Mouse (Mus musculus): ENCODE results near the gene Rreb1. TPM values are rescaled to one million over a fixed set of nuclear protein-coding genes. Genes with fewer than 3 reads are reported as not detected.

Gene Rreb1
- total and polyA plus RNA-seq, 3 experiments, result 8.1 to 34.0 TPM; not detected in 1

GRCm38 (mm10) chr13:37993376-37993703, 215.1 kb downstream of the Rreb1 start:
- Histone ChIP-seq H3K36me3 (ENCODE audit: control insufficient read depth in 1 of 2, insufficient read depth in 2 of 2, low read length in 2 of 2) (peaks cover 19 to 25% of the 10 kb centered on the region in 2 experiments), H3K27ac (ENCODE audit: control insufficient read depth, low read depth, low read length) (peak overlapping the region; percentile 49), H3K9me3 (replicated peaks; ENCODE audit: insufficient read depth, low read length) (no peaks in the 10 kb centered on the region), H3K9ac (ENCODE audit: control insufficient read depth, low read depth, low read length, poor library complexity, severe bottlenecking) (peak overlapping the region; percentile 90), H3K4me3 (ENCODE audit: control insufficient read depth in 1 of 2, insufficient read depth in 1 of 2, low read depth in 2 of 2, low read length in 2 of 2) (peak overlapping the region; percentile 91 to 98), H3K27me3 (ENCODE audit: control insufficient read depth in 1 of 2, insufficient read depth in 2 of 2, low read length in 2 of 2) (no peaks in the 10 kb centered on the region), H3K4me1 (ENCODE audit: control insufficient read depth in 1 of 2, insufficient read depth in 2 of 2, low read length in 2 of 2) (peaks cover 2 to 5% of the 10 kb centered on the region in 2 experiments; a peak in 3 of 4 replicates), H3K79me2 (ENCODE audit: control insufficient read depth, insufficient read depth, low read length, poor library complexity) (peaks cover 35% of the 10 kb centered on the region)
- no peak for TF ChIP-seq ZC3H11A (IDR thresholded peaks at IDR 0.05; ENCODE audit: low read depth, low read length)
- DNase-seq (ENCODE audit: low read depth, low spot score), result no peak

DNA sequence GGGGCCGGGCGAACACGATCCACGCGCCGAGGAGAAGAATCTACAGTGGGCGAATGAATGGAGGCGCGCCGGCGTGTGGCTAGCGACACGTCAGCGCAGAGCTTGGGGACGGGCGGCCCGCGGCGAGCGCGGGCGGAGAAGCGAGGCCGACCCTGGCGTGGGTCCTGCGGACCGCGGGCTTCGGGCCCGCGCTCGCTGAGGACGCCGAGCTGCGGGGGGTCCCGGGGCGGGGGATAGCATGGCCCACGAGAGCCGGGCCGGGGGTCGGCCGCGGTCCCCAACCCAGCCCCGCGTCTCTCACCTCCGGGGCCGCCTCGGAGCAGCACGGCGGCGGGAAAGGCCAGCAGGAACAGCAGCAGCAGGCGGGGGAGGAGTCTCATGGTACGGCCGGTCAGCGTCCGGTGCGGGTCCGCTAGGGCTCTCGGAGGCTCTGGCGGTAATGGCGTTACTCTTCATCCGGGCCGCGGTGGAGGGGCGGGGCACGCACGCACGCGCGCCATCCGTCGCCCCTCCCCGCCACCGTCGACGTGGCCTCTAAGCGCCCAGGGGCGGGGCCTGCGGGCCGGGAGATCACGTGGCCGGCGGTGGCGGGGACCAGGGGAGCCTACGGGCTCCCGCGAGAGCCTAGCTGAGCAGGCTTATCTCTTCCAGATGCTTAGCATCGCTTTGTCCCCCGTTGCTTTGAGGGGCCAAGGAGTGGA, 215.7 kb downstream of the Rreb1 start, which contains the start of gene Ssr1:
TSS of gene Ssr1 (minus strand) at position 514 of the 701 bp plus-strand sequence.
- H3K9ac ChIP-seq (ENCODE audit: control insufficient read depth, low read depth, low read length, poor library complexity, severe bottlenecking), result peak within 1 kb of the TSS; percentile 90
- no peaks in the 10 kb centered on the region for H3K9me3 ChIP-seq (replicated peaks; ENCODE audit: insufficient read depth, low read length)
- H3K27me3 ChIP-seq (ENCODE audit: control insufficient read depth in 1 of 2, insufficient read depth in 2 of 2, low read length in 2 of 2), result no peaks in the 10 kb centered on the region
- H3K36me3 ChIP-seq (ENCODE audit: control insufficient read depth in 1 of 2, insufficient read depth in 2 of 2, low read length in 2 of 2), result peaks cover 19 to 21% of the 10 kb centered on the region in 2 experiments
- peak; percentile 96 for DNase-seq (ENCODE audit: low read depth, low spot score)
- peaks cover 34% of the 10 kb centered on the region for H3K79me2 ChIP-seq (ENCODE audit: control insufficient read depth, insufficient read depth, low read length, poor library complexity)
- H3K27ac ChIP-seq (ENCODE audit: control insufficient read depth, low read depth, low read length), result peak within 1 kb of the TSS; percentile 74
- peaks cover 2 to 5% of the 10 kb centered on the region in 2 experiments; a peak in 3 of 4 replicates for H3K4me1 ChIP-seq (ENCODE audit: control insufficient read depth in 1 of 2, insufficient read depth in 2 of 2, low read length in 2 of 2)
- peak within 1 kb of the TSS; percentile 91 to 98 for H3K4me3 ChIP-seq (ENCODE audit: control insufficient read depth in 1 of 2, insufficient read depth in 1 of 2, low read depth in 2 of 2, low read length in 2 of 2)
- TF ChIP-seq TAL1 (IDR thresholded peaks at IDR 0.05; ENCODE audit: low read length) (no peak; the same call in 1 of the 2 replicates), NELFE (IDR thresholded peaks at IDR 0.05; ENCODE audit: low read depth, low read length) (peak; percentile 94), SMC3 (IDR thresholded peaks at IDR 0.05; ENCODE audit: low read depth, low read length) (no peak), SIN3A (IDR thresholded peaks at IDR 0.05; ENCODE audit: low read length) (peak; percentile 77), MAFK (IDR thresholded peaks at IDR 0.05; ENCODE audit: borderline replicate concordance, low read depth, low read length) (no peak), NRF1 (IDR thresholded peaks at IDR 0.05; ENCODE audit: insufficient read depth, low read depth, low read length, poor library complexity, severe bottlenecking) (peak; percentile 72), CHD1 (IDR thresholded peaks at IDR 0.05; ENCODE audit: low read depth, low read length) (no peak), POLR2AphosphoS5 (IDR thresholded peaks at IDR 0.05; ENCODE audit: borderline replicate concordance, low read depth, low read length) (no peak), TCF12 (IDR thresholded peaks at IDR 0.05; ENCODE audit: low read depth, low read length) (0 out of 2 replicates have a peak, but pooled peaks have one; percentile 6), MAZ (IDR thresholded peaks at IDR 0.05; ENCODE audit: low read depth, low read length) (peak; percentile 75; the same call in 1 of the 2 replicates), JUND (IDR thresholded peaks at IDR 0.05; ENCODE audit: low read depth, low read length) (no peak), KAT2A (conservative IDR thresholded peaks at IDR 0.05; ENCODE audit: low read depth, low read length) (no peak; the same call in 1 of the 2 replicates), POLR2AphosphoS2 (IDR thresholded peaks at IDR 0.05; ENCODE audit: low read length) (peak; percentile 89), RCOR1 (IDR thresholded peaks at IDR 0.05; ENCODE audit: low read depth, low read length) (no peak), ZKSCAN1 (IDR thresholded peaks at IDR 0.05; ENCODE audit: low read depth, low read length) (no peak), ZNF384 (IDR thresholded peaks at IDR 0.05; ENCODE audit: low read depth, low read length) (no peak), ELF1 (IDR thresholded peaks at IDR 0.05; ENCODE audit: low read depth, low read length) (peak; percentile 58; the same call in 1 of the 2 replicates), E2F4 (IDR thresholded peaks at IDR 0.05; ENCODE audit: borderline replicate concordance, low read depth, low read length) (peak; percentile 59; the same call in 1 of the 2 replicates), CHD2 (IDR thresholded peaks at IDR 0.05; ENCODE audit: low read length) (peak; percentile 97), TBP (IDR thresholded peaks at IDR 0.05; ENCODE audit: low read depth, low read length) (peak; percentile 86), USF2 (IDR thresholded peaks at IDR 0.05; ENCODE audit: borderline replicate concordance in 1 of 2, insufficient read depth in 1 of 2, low read depth in 1 of 2, low read length in 2 of 2) (peak; percentile 33 to 82; a peak in 3 of 4 replicates), MYC (IDR thresholded peaks at IDR 0.05; ENCODE audit: low read depth, low read length) (peak; percentile 1), MAX (IDR thresholded peaks at IDR 0.05; ENCODE audit: low read length) (peak; percentile 90), UBTF (IDR thresholded peaks at IDR 0.05; ENCODE audit: borderline replicate concordance, insufficient read depth, low read depth, low read length) (no peak), CTCF (IDR thresholded peaks at IDR 0.05 in 2 of 3, conservative IDR thresholded peaks at IDR 0.05 in 1 of 3; ENCODE audit: control insufficient read depth in 1 of 3, insufficient read depth in 1 of 3, low read depth in 2 of 3, low read length in 3 of 3, poor library complexity in 1 of 3, severe bottlenecking in 1 of 3) (no peak), HCFC1 (IDR thresholded peaks at IDR 0.05; ENCODE audit: low read depth, low read length) (peak; percentile 80), RAD21 (IDR thresholded peaks at IDR 0.05; ENCODE audit: low read depth, low read length) (no peak), MYB (IDR thresholded peaks at IDR 0.05; ENCODE audit: low read depth, low read length) (no peak), BHLHE40 (IDR thresholded peaks at IDR 0.05; ENCODE audit: borderline replicate concordance, low read depth, low read length) (no peak; the same call in 1 of the 2 replicates)
